Mouse (Mus musculus) ES-E14 (cell line): ENCODE measurements around the gene E330017A01Rik. TPM values are rescaled to one million over a fixed set of nuclear protein-coding genes. Genes with fewer than 3 reads are reported as not detected.

Experiments
- DNase-seq: peaks from one replicate; pipeline ENCODE4 v3.0.0-alpha.2; 2013; ENCODE audit warnings: low read depth, low spot score
- H3K27ac ChIP-seq: 2 replicates; pipeline ENCODE4 v1.5.1; 2012; ENCODE audit warnings: low read depth, mild to moderate bottlenecking, low read length, moderate library complexity, mixed read lengths; ENCODE audit not compliant: poor library complexity, insufficient read depth, severe bottlenecking
- H3K36me3 ChIP-seq: 2 replicates; pipeline ENCODE4 v1.6.1; 2012; ENCODE audit warnings: mild to moderate bottlenecking, low read length, moderate library complexity, mixed read lengths; ENCODE audit not compliant: control insufficient read depth, poor library complexity, insufficient read depth, severe bottlenecking
- H3K4me1 ChIP-seq, 2 experiments: fragments of 150-350 bp in 1 of 2; sonication (generic) in 1 of 2; 2 replicates each; pipeline ENCODE4 v1.6.1; 2012; ENCODE audit warnings: low read length in 2 of 2, mild to moderate bottlenecking in 1 of 2, mixed read lengths in 1 of 2; ENCODE audit not compliant: control insufficient read depth in 2 of 2, insufficient read depth in 2 of 2, poor library complexity in 1 of 2
- H3K4me3 ChIP-seq, 2 experiments: fragments of 150-350 bp in 1 of 2; sonication (generic) in 1 of 2; 2 replicates each; pipeline ENCODE4 v1.5.1; 2012; ENCODE audit warnings: low read length in 2 of 2, low read depth in 1 of 2, mild to moderate bottlenecking in 1 of 2, mixed read lengths in 1 of 2; ENCODE audit not compliant: insufficient read depth in 1 of 2, poor library complexity in 1 of 2, severe bottlenecking in 1 of 2
- H3K9ac ChIP-seq: 2 replicates; pipeline ENCODE4 v1.6.1; 2012; ENCODE audit warnings: low read depth, mild to moderate bottlenecking, low read length, mixed read lengths; ENCODE audit not compliant: poor library complexity, insufficient read depth, severe bottlenecking
- H3K9me3 ChIP-seq: fragments of 150-350 bp; sonication (generic); 2 replicates; pipeline ENCODE4 v1.6.1; 2012; ENCODE audit warnings: low read depth, mild to moderate bottlenecking, low read length; ENCODE audit not compliant: control insufficient read depth, insufficient read depth
- CHD2 ChIP-seq: IDR thresholded peaks from 2 replicates; pipeline ENCODE4 v1.6.1; 2014; ENCODE audit warnings: mild to moderate bottlenecking, low read depth, low read length, inconsistent platforms
- HCFC1 ChIP-seq: IDR thresholded peaks from 2 replicates; pipeline ENCODE4 v1.6.1; 2012; ENCODE audit warnings: low read length, inconsistent platforms, borderline replicate concordance; ENCODE audit not compliant: insufficient read depth
- MAFK ChIP-seq: IDR thresholded peaks from 2 replicates; pipeline ENCODE4 v1.6.1; 2014; ENCODE audit warnings: mild to moderate bottlenecking, low read depth, low read length, inconsistent platforms; ENCODE audit not compliant: insufficient read depth
- ZC3H11A ChIP-seq: IDR thresholded peaks from 2 replicates; pipeline ENCODE4 v1.6.1; 2012; ENCODE audit warnings: low read depth, mild to moderate bottlenecking, inconsistent platforms, low read length, borderline replicate concordance
- ZNF384 ChIP-seq: IDR thresholded peaks from 2 replicates; pipeline ENCODE4 v1.6.1; 2012; ENCODE audit warnings: low read depth, low read length, inconsistent platforms
- in situ Hi-C, 2 experiments: fragments of 600-800 bp; cut with MboI; formaldehyde crosslinking; loops; one replicate each; pipeline ENCODE4 v1.15.1; 2025; ENCODE audit warnings: low sequenced_read_pairs in 2 of 2, inconsistent platforms in 1 of 2; ENCODE audit not compliant: unreplicated experiment in 2 of 2
- total RNA-seq: library from RNA; depleted of rRNA; stranded (reverse); fragments of 300-350 nt; gene quantifications from 2 replicates; pipeline ENCODE4 v1.2.3, GENCODE M21; 2012; rRNA removed

The E330017A01Rik gene
- not detected in 2 replicates for total RNA-seq

- no peak within 1 kb of the TSS for H3K27ac ChIP-seq
Observed at GRCm38 (mm10) chr16:58638689-58639175, at the start of gene E330017A01Rik. E330017A01Rik (minus strand) TSS chr16:58638739.

GRCm38 (mm10) chr16:58685548-58686537 lies 47.3 kb upstream of the E330017A01Rik start:
- Histone ChIP-seq H3K27ac (no peak overlapping the region), H3K36me3 (no peaks in the 10 kb centered on the region), H3K9me3 (no peaks in the 10 kb centered on the region), H3K9ac (no peak overlapping the region), H3K4me1 (no peaks in the 10 kb centered on the region), H3K4me3 (no peak overlapping the region)
- no peak for TF ChIP-seq ZNF384
- no peak for TF ChIP-seq HCFC1
- TF ChIP-seq MAFK: no peak
- no peak for TF ChIP-seq CHD2
- TF ChIP-seq ZC3H11A: no peak
- in situ Hi-C loops: no loop called here
- no peak for DNase-seq

More at GRCm38 (mm10) chr16:58638689-58639175, at the start of gene E330017A01Rik:
- H3K4me3 ChIP-seq: no peak within 1 kb of the TSS
- in situ Hi-C loops: no loop called here
- 0 out of 4 replicates have a peak, but pooled peaks cover 0 to 4% of the 10 kb centered on the region in 2 experiments for H3K4me1 ChIP-seq
- TF ChIP-seq CHD2: no peak
- TF ChIP-seq HCFC1: no peak
- TF ChIP-seq MAFK: no peak
- no peak for TF ChIP-seq ZNF384
- TF ChIP-seq ZC3H11A: no peak
- H3K9ac ChIP-seq: no peak within 1 kb of the TSS
- no peak for DNase-seq
- no peaks in the 10 kb centered on the region for H3K9me3 ChIP-seq
- H3K36me3 ChIP-seq: no peaks in the 10 kb centered on the region

GRCm38 (mm10) chr16:58684537-58684936 lies 46.0 kb upstream of the E330017A01Rik start:
- no peaks in the 10 kb centered on the region for H3K4me1 ChIP-seq
- DNase-seq: no peak
- in situ Hi-C loops: no loop called here
- TF ChIP-seq CHD2 (no peak), ZNF384 (no peak), MAFK (no peak), ZC3H11A (no peak), HCFC1 (no peak)
- no peaks in the 10 kb centered on the region for H3K9me3 ChIP-seq
- no peak overlapping the region for H3K4me3 ChIP-seq
- no peaks in the 10 kb centered on the region for H3K36me3 ChIP-seq
- H3K27ac ChIP-seq: no peak overlapping the region
- no peak overlapping the region for H3K9ac ChIP-seq

DNA sequence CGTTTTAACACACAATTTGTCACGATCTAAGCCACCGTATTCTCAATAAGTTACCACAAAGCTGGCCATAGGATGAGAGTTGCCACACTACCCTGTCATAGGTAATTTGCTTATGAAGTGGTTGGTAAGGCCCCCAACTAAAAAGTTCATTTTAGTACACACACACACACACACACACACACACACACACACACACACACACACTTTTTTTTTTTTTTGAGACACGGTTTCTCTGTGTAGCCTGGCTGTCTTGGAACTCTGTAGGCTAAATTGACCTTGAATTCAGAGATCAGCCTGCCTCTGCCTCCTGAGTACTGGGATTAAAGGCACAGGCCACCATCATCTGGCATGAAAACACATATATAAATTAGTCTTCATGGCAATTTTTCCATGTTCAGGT lies 45.4 kb upstream of the E330017A01Rik start:
- Histone ChIP-seq H3K4me1 (no peaks in the 10 kb centered on the region), H3K4me3 (no peak overlapping the region), H3K36me3 (no peaks in the 10 kb centered on the region), H3K9ac (no peak overlapping the region), H3K9me3 (no peaks in the 10 kb centered on the region), H3K27ac (no peak overlapping the region)
- TF ChIP-seq MAFK: no peak
- TF ChIP-seq HCFC1: no peak
- TF ChIP-seq ZC3H11A: no peak
- TF ChIP-seq ZNF384: no peak
- no peak for TF ChIP-seq CHD2
- in situ Hi-C loops: no loop called here
- DNase-seq: no peak
